Mouse (Mus musculus) 416B (cell line): ENCODE results near the gene Pla2g1b.
A peak's percentile ranks its signal among the peaks of the same experiment; 100 is the strongest.
"Not testable (repeated sequence)": the region's sequence is repeated elsewhere in the genome, so short reads cannot be mapped to it uniquely, and the experiment has no call there.

Experiments
- DNase-seq: peaks from one replicate; pipeline ENCODE4 v3.0.0; 2011; ENCODE audit warnings: low read depth

Gene Pla2g1b

GRCm38 (mm10) chr5:115506454-115507201 is 40.6 kb downstream of the Pla2g1b start, which contains the start of gene Pxn:
TSS of gene Pxn (plus strand) at chr5:115506676.
- peak; percentile 89 for DNase-seq

DNA sequence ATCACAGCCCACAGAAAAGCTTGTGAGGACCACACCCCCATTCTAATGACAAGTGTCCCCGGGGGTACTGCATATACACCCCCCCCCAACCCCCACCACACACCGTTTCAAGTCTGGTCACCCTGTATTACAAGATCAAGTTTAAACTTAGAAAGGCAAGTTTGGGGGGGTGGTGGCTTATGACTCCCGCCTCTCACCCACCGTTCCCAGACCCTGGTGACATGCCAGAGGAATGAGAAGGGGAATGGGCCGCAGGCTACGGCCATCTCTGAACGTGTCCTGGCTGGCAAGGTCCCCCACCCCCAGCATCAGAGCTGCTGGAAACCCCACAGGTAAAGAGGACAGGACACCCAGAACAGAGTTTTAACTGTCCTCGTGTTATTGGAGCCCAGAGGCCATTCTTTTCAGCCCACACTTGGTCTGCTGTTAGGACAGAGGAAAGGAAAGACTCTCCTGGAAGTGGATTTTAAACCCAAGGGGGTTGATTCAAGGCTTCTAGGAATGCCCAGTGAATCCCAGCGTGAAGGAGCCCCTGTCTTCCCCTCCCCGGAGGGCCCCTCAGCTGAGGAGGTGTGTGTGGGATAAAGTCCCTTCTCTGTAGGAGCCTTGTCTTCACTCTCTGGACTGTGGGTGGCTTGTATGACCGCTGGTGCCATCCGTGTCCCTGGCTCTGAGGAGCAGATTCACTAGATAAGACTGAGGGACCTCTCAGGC is 41.4 kb downstream of the Pla2g1b start:
- no peak for DNase-seq

DNA sequence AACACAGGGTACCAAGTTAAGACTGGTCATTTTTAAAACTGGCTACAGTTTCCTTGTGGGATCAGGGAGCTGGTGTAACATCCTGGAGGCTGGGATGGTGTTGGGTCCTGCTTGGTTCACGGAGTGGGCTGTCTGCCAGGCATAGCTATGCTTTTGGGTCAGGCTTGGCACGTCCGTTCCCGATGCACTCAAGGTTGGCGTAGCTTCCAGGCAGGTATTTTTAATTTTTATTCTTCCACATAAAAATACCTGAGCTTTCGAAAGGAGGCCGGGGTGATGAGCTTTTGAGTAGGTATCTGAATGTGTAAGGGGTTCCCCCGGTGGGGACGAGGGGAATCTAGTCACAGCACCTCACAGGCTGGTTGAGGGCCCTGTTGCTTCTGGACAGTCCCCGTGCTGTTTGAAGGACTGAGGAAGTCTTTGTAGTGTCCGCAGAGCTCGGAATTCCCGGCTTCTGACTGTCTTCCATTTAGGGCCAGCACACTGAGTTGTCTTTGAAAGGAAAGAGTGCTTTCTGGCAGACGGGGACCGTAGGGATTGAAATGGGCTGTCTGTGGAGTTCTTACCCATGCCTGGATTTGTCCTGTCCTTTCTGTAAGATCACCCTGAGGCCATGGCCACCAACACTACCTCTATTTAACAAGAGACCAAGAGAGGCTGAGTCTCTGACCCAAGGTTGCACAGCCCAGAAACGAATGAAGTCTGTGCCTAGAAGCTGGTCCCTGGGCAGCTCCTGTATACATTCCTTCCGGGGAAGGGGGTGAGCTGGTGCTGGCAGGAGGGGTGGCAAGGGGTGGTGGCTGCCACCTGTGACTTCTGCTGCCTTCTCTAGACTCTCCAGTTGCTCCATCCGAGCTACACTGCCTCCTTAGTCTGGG is 42.2 kb downstream of the Pla2g1b start:
- DNase-seq, result no peak

DNA sequence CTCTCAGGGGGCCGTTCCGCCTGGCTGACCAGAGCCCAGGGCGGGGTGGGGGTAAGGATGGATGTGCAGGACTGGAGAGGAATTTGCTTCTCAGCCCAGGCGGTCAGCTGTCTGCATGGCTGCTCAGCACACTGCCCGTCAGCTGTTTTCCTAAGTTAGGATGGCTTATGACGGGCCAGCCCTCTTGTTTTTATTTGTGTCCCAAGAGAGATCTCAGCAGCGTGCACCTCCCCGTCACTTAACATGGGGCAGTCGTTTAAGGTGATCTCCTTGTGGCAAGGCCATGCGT is 42.7 kb downstream of the Pla2g1b start:
- peak; percentile 40 for DNase-seq

DNA sequence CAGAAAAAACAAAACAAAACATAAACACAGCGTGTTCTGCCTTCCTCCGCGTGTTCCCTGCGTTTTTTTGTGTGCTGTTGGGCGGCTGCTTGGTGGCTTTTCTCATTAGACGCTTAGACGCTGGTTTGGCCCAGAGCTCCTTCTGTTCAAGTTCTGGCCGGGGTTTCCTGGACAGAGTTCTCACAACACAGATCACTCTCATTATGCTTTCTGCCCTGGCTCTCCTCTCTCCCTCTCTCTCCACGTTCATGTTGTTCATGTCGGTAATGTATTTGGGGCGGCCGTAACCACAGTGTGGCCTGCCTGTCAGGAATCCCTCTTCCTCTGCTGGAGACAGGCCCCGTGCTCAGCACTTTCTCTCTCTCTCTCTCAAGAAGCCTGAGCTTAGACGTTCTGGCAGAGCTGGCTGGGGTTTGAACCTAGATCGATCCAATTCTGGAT is 43.3 kb downstream of the Pla2g1b start:
- peak; percentile 70 for DNase-seq

GRCm38 (mm10) chr5:115509790-115510689 is 44.0 kb downstream of the Pla2g1b start:
- DNase-seq, result no peak

- no peak for DNase-seq
Observed at GRCm38 (mm10) chr5:115512375-115512774, 46.3 kb downstream of the Pla2g1b start.

DNA sequence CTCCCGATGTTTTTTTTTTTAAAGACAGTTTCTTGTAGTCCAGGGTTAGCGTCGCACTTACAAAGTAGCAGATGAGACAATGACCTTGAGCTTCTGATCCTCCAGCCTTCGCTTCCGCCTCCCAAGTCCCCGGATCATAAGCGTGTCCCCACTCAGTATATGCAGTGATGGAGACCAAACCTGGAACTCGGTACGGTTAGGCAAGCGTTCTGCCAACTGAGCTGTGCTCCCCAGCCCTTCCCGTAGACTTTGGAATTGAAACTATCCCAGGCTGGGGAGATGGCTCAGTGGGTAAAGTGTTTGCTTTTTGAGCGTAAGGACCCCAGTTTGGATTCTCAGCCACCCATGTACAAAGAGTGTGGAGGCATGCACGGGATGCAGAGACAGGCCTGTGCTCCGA is 47.2 kb downstream of the Pla2g1b start:
- no peak for DNase-seq

DNA sequence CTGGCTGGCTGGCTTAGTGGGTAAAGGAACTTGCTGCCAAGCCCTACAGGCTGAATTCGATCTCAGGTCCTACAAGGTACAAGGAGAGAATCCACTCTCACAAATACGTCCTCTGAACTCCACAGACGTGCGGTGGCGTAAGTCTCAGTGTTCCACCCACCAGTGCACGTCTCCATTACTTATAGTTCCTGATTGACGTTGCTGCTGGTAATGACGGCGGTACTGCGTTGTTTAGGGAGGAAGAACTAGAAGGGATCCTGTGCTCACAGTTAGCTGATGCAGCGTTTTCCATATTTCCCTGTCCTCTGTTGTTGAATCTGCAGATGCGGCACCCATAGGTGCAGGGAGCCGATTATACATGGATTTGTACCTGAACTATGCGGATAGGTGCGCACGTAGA is 47.7 kb downstream of the Pla2g1b start:
- DNase-seq, result no peak

DNA sequence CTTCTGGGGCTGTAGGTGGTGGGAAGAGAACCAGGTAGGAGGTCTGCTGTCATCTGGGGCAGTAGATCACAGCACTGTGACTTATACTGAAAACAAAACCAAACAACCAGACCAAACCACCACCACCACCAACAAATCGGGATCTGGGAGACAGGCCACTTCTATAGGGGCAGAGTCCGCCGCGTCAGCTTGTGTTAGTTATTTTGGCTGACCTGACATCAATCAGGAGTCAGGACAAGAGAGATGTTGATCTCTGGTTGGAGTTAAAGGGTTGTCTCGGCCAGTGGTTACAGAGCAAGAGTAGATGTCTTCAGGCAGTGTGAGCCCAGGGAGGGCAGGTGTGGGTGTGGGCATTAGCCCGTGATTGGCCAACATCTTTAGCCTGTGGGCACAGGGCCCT is 48.3 kb downstream of the Pla2g1b start:
- no peak for DNase-seq

DNA sequence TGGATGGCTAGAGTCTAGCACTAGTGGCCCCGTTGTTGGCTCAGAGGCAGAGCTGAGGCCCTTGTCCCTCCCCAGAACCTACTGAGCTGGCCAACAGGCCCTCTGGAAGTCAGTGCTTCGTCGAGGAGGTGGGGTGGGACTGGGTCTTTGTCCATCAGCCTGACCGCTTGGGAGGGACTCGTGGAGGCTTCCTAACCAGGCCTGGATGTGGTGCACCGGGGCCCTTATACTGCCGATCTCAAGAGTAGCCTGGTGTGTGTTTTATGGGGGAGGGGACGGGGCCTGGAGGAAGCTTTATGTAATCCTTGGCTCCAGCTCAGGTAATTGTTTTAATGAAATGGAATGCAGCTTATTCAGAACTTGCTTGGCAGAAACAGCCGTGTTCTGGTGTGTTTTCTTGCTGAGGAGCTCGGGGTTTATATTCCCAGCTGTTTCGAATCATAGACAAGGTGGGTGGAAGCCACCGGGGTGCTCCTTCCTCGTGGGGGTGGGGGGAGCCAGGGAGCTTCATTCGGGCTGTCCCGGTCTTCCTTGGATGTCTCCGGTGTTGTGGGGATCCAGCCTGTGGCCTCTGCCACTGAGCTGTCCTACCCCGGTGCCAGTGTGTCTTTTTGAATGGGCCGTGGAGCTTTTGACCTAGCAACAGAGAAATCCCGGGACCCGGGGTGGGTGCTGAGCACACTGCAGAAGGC is 49.0 kb downstream of the Pla2g1b start:
- no peak for DNase-seq

- peak; percentile 84 for DNase-seq
Observed at GRCm38 (mm10) chr5:115516081-115516907, 50.2 kb downstream of the Pla2g1b start.

DNA sequence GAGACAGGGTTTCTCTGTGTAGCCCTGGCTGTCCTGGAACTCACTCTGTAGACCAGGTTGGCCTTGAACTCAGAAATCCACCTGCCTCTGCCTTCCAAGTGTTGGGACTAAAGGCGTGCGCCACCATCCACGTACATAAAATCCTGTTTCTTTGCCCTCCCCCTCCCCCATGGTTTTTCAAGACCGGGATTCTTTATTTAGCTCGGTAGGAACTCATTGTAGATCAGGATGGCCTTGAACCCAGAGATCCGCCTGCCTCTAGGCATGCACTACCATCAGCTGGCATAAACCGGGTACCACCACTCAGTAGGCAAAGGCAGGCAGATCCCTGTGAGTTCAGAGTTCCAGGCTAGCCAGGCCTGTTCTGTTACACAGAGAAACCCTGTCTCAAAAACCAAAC is 50.8 kb downstream of the Pla2g1b start:
- peak; percentile 54 for DNase-seq

GRCm38 (mm10) chr5:115517501-115517900 is 51.4 kb downstream of the Pla2g1b start:
- DNase-seq, result peak; percentile 44

GRCm38 (mm10) chr5:115518214-115518613 is 52.2 kb downstream of the Pla2g1b start:
- DNase-seq, result not testable (repeated sequence)

DNA sequence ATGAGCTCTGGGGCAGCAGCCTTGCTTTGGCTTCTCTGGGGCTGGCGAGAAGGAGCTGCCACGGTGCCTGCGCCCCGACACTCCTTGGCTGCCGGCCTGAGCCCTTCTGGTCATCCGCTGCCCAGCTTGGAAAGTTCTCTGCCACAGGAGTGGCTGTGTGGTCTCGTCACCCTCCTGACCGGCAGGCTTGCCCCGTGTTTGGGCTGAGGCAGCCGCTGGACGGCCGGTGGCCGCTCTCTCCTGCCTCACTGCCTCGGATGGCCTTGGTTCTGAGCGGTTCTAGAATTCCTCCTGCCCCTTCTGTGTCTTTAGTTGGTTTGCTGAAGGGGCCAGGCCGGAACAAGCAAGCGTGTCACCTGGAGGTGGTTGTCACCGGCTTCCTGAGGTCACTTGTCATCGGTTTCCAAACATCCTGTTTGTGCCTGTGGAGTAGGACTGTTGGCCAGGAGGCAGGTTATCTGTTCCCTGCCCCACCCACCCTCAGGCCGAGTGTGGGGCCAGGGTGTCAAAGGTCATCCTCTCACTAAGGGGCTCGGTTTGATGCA is 54.3 kb downstream of the Pla2g1b start:
- peak; percentile 90 for DNase-seq

DNA sequence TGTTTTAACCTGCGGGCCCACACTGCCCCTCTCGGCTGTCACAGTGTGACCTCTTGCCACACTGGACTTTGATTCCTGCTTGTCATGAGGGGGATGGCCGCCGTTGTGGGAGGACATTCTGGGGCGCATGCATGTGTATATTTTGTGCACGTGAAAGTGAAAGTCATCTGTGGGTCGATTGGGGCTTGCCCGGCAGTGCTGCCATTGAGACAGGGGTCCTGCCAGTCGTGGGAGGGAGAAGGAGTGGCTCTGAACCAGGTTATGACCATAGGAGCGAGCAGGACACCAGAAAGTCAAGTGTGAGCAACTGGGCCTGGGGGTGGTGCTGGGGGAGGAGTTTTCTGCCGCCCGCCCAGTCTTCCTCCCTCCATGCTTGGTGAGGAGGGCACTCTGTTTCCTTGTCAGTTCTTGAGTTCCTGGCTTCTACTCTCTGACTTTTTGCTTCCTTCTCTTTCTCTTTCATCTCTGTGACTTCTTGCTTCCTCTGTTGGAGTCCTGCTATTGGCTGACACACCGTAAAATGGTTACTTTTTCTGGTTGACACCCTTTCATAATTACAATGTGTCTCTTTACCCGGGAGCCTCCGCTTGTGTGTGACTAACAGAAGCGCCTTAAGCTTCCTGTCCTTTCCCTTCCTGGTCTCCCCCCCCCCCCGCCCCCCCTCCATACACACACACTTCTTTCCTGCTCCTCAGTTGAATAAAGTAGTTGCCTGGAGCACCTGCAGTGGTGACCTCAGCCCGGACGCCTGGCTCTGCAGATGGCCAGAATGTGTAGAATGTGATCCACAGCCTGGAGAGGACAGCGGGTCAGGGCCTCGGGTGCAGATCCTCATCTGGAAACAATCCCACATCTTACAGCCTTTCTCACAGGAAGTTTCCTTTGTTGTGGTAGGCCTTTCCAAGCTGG is 55.7 kb downstream of the Pla2g1b start:
- DNase-seq, result peak; percentile 89

DNA sequence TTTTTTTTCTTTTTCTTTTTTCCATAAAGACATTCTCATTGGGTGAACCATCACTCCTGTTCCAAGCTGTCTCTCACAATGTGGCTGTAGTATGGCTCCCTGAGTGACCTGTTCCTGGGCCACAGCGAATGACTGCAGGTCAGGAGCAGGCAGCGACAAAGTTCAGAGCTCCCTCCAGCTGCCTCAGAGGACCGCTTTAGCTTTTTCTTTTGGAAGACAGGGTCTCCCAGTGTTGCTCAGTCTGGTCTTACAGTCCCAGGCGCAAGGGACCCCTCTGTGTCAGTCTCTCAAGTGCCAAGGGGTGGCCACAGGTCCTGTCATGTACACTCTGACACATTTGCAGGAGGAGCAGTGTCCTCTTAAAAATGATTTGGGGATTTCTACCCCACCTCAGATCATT is 56.5 kb downstream of the Pla2g1b start:
- DNase-seq, result no peak
